Mouse (Mus musculus) neural tube, embryonic 10.5 days (tissue): ENCODE data around the gene H2-Q10.

ENCODE experiments used
- DNase-seq: peaks from one replicate; pipeline ENCODE4 v3.0.0-alpha.2; 2017; ENCODE audit warnings: low spot score; ENCODE audit errors: extremely low spot score

H2-Q10 gene

DNA sequence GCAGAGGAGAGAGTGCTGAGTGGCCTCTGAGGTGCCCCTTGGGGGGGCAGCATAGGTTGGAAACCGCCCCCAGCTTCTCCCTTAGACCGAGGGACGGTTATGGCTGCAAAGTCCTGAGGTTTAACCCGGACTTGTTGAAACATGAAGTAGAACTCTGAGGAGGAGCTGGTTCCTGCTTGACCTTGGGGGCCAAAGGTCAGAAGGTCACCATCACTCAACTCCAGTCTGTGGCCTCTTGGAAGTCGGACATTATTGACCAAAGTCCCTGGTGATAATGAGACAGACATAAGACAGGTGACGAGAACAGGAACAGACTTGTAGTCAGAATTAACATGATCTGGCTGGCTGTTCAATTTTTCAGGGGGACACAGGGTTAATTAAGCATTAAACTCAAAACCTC, 44.9 kb downstream of the H2-Q10 start:
- DNase-seq: peak; percentile 42

DNA sequence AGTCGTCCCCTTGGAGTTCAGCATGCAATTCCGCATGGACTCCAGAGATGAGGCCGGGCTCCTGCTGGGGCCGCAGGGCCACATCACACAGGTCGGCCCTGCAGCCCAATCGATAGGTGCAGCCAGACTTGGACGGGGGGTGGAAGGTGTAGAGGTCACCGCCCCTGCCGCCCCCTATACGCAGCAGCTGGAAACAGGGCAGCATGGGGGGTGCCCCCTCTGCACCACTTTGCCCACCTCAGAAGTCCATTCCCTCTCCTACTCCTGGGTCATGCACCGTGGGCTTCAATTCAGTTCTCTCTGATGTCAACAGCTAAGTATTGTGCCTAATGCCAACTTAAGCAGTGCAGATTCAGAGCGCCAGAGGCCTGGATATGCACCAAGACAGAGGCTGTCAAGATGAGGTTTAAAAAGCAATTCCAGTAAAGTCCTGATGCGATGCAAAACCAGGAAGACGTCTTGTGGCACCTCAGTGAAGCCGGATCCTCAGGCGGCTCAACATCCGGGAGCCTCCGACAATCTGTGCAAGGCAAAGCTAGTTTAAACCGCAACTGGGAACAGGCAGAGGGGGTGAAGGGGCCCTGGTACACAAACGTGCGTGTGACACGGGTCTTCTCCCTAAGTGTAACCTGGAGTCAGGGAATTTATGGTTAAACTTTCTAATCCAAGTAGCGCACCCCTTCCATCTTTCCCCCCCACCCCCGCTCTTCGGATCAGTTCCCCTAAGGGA, 46.2 kb downstream of the H2-Q10 start:
- no peak for DNase-seq

DNA sequence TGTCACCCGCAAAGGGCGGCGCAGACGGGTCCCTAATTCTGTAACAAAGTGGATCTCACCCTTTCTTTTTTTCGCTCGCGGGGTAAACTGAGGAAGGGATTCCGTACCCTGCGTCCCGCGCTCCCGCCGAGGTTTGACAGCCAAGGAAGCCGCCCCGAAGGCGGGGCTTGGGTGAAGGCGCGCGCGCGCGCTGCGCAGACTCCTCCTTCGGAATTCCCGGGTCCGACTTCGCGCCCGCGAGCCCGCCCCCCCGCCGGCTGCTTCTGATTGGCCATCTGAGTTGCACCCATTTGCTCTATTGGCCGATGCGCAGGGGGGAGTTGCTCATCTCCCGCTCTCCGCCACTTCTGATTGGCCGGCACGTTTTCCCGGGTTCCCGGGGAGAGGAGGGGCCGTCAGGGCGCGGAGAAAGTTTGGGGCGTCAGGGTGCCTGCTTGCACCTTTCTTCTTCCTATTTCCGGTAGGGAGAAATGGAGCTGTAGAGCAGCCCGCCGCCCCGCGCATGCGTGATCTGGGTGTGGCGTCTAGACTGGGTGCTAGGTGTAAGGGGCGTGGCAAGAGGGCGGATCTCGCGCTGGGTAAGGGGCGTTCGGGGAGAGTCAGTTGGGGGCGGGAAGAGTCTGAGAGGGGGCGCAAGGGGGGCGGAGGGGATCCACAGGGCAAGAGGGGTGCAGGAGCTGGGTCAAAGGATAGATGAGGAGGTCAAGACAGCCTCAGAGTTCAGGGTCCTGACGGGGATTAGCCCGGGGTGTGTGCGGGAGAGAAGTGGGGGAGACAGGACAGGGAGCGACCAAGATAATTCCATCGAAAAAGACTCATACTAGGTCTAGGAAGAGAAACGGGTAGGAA, 47.0 kb downstream of the H2-Q10 start, which contains the start of the genes Tcf19 and Cchcr1:
Gene Tcf19 (minus strand): TSS at position 173 of the 849 bp plus-strand sequence.
Gene Cchcr1 (plus strand): TSS at position 449 of the 849 bp plus-strand sequence.
- peak; percentile 96 for DNase-seq

- peak; percentile 36 for DNase-seq
Observed at GRCm38 (mm10) chr17:35517526-35517925, 47.6 kb downstream of the H2-Q10 start.
